Mouse (Mus musculus): ENCODE data around the gene Abi3. TPM values are rescaled to one million over a fixed set of nuclear protein-coding genes. Genes with fewer than 3 reads are reported as not detected.

Abi3 gene
- polyA plus RNA-seq, 1 experiment = 21.8 TPM

DNA sequence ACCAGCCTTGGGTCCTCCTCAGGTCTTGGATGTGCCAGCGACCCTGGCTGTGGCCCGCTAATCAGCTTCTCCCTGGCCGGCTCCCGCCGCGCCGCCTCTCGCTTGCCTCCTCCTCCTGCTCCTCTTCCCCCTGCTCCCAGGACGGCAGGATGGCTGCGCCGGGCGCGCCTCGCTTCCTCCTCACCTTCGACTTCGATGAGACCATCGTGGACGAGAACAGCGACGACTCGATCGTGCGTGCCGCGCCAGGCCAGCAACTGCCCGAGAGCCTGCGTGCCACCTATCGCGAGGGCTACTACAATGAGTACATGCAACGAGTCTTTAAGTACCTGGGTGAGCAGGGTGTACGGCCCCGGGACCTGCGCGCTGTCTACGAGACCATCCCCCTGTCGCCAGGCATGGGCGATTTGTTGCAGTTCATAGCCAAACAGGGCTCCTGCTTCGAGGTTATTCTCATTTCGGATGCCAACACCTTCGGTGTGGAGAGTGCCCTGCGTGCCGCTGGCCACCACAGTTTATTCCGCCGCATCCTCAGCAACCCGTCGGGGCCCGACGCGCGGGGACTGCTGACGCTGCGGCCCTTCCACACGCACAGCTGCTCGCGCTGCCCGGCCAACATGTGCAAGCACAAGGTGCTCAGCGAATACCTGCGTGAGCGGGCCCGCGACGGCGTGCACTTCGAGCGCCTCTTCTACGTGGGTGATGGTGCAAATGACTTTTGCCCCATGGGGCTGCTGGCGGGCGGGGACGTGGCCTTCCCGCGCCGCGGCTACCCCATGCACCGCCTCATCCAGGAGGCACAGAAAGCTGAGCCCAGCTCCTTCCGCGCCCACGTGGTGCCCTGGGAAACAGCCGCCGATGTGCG is 11.6 kb downstream of the Abi3 start:
- DNase-seq = no peak
- Histone ChIP-seq H3K27me3 (replicated peaks; ENCODE audit: control insufficient read depth, insufficient read depth, low read length) (no peaks in the 10 kb centered on the region), H3K36me3 (ENCODE audit: control insufficient read depth, insufficient read depth, low read length) (no peaks in the 10 kb centered on the region), H3K4me3 (ENCODE audit: insufficient read depth, low read depth, low read length) (peak overlapping the region; percentile 29; the same call in 1 of the 2 replicates), H3K4me1 (ENCODE audit: control insufficient read depth, insufficient read depth, low read length) (0 out of 2 replicates have a peak, but pooled peaks cover 4% of the 10 kb centered on the region), H3K27ac (ENCODE audit: insufficient read depth, low read depth, low read length) (no peak overlapping the region)
- no peak for TF ChIP-seq CTCF (conservative IDR thresholded peaks at IDR 0.05; ENCODE audit: insufficient read depth, insufficient read length, low read depth, low read length)
- WGBS = 20% methylated on average over 80 of the region's 80 CpGs

DNA sequence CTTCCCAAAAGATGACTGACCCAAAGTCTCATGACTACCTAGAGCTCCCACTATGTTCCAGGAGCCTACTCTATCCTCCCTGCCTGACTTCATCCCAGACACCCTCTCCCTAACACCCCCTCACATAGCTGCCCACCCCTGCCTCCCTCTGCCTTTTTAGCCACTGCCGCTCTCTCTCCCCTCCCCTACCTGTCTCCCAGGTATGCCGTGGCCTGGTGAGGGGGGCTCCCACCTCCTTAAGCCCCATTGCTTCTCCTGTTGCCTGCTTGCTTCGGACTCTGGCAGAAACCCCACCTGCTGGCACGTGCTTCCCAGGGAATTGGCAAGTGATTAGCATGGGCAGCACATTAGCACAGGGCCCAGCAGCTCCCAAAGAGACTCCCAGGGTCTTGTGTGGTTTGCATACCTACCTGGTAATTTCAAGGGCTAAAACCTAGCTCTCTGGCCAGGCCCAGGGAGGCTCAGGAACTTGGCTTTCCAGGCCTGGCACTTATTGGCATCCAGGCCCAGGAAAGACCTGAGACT is 12.7 kb downstream of the Abi3 start:
- Histone ChIP-seq H3K4me1 (ENCODE audit: control insufficient read depth, insufficient read depth, low read length) (0 out of 2 replicates have a peak, but pooled peaks cover 4% of the 10 kb centered on the region), H3K27me3 (replicated peaks; ENCODE audit: control insufficient read depth, insufficient read depth, low read length) (no peaks in the 10 kb centered on the region), H3K36me3 (ENCODE audit: control insufficient read depth, insufficient read depth, low read length) (no peaks in the 10 kb centered on the region), H3K4me3 (ENCODE audit: insufficient read depth, low read depth, low read length) (no peak overlapping the region), H3K27ac (ENCODE audit: insufficient read depth, low read depth, low read length) (no peak overlapping the region)
- no peak for TF ChIP-seq CTCF (conservative IDR thresholded peaks at IDR 0.05; ENCODE audit: insufficient read depth, insufficient read length, low read depth, low read length)
- no peak for TF ChIP-seq POLR2A (IDR thresholded peaks at IDR 0.05; ENCODE audit: low read depth, low read length)
- no peak for DNase-seq
- 75% methylated on average over 4 of the region's 4 CpGs for WGBS

DNA sequence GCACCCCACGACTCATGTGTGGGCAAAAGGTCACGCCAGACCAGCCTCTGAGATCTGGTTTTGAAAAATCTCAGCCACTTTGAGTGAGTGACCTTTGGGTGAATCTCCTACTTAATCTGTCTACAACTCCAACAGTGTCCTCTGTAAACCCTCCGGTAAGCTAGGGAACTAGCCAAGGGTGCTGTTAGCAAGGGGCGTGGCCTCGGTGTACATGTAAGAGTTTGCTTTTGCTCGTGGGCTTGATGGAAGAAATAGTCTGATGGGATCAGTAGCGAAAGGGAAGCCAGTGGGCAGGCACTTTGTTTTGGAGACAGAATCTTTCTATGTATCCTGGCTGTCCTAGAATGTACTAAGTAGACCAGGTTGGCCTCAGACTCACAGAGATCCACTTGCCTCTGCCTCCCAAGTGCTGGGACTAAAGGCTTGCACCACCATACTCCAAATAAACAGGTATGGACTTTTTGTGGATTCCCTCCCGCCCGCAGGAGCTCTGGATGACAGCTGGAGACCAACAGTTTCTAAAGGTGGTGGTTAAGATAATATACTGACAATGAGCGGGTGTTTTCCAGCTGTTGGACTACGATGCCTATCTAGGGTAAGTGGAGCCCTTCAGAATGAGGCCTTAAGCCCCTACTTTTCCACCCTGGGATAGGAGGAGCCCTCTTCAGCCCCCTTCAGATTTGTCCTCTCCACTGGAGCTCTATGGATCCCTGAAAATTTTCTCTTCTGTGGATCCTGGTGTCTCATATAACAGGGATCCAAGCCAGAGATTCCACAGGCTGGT is 13.9 kb downstream of the Abi3 start:
- Histone ChIP-seq H3K27ac (ENCODE audit: insufficient read depth, low read depth, low read length) (no peak overlapping the region), H3K4me3 (ENCODE audit: insufficient read depth, low read depth, low read length) (no peak overlapping the region), H3K27me3 (replicated peaks; ENCODE audit: control insufficient read depth, insufficient read depth, low read length) (no peaks in the 10 kb centered on the region), H3K36me3 (ENCODE audit: control insufficient read depth, insufficient read depth, low read length) (no peaks in the 10 kb centered on the region), H3K4me1 (ENCODE audit: control insufficient read depth, insufficient read depth, low read length) (0 out of 2 replicates have a peak, but pooled peaks cover 4% of the 10 kb centered on the region)
- TF ChIP-seq CTCF (conservative IDR thresholded peaks at IDR 0.05; ENCODE audit: insufficient read depth, insufficient read length, low read depth, low read length) (no peak), POLR2A (IDR thresholded peaks at IDR 0.05; ENCODE audit: low read depth, low read length) (no peak)
- WGBS = 71% methylated on average over 11 of the region's 11 CpGs
- DNase-seq = no peak

DNA sequence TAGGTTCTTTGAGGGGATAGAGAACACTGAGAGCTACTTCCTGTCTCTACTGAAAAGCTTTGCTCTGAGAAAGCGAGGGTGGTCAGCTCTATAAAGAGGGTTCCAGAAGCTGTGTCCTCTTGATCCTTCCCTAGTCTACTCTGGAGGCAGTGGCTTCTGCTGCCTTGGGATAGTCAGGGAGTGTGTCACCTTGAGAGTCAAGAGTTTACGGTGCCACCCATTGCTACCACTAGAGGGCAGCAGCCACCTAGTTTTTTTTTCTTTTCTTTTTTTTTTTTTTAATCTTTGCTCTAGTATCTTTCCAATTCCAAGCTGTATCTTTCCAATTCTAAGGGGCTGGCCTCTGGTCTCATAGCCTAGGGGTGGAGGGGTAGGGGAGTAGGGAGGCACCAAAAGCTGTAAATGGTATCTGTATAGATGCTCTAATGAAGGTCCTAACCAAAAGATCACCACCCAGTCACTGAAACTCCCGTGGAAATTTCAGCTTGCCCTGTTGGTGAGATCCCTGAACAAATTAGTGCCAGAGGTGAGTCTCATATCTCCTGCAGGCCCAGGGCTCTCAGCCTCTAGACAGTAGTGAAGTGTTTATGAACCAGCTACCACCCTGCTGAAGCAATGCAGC is 14.7 kb downstream of the Abi3 start:
- Histone ChIP-seq H3K4me3 (ENCODE audit: insufficient read depth, low read depth, low read length) (no peak overlapping the region), H3K27me3 (replicated peaks; ENCODE audit: control insufficient read depth, insufficient read depth, low read length) (no peaks in the 10 kb centered on the region), H3K4me1 (ENCODE audit: control insufficient read depth, insufficient read depth, low read length) (0 out of 2 replicates have a peak, but pooled peaks cover 4% of the 10 kb centered on the region), H3K27ac (ENCODE audit: insufficient read depth, low read depth, low read length) (0 out of 2 replicates have a peak overlapping the region, but pooled peaks have one; percentile 2), H3K36me3 (ENCODE audit: control insufficient read depth, insufficient read depth, low read length) (no peaks in the 10 kb centered on the region)
- TF ChIP-seq POLR2A (IDR thresholded peaks at IDR 0.05; ENCODE audit: low read depth, low read length) = no peak
- peak; percentile 72 for TF ChIP-seq CTCF (conservative IDR thresholded peaks at IDR 0.05; ENCODE audit: insufficient read depth, insufficient read length, low read depth, low read length)
- DNase-seq = peak; percentile 82
- 18% methylated on average over 3 of the region's 3 CpGs for WGBS

DNA sequence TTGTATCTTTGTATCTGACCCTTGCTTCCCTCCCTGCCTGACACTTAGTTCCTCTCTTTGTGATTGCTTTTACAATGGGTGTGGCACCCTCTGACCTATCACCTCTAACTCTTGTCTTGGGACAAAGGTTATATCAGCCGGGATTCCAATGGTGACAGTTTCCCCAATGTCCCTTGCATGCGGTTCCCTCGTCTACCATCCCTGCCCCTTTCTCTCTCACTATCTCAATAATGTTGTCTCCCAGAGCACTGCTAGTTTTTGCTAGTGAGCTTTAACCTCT is 15.2 kb downstream of the Abi3 start:
- H3K4me3 ChIP-seq (ENCODE audit: insufficient read depth, low read depth, low read length) = no peak overlapping the region
- no peak for TF ChIP-seq CTCF (conservative IDR thresholded peaks at IDR 0.05; ENCODE audit: insufficient read depth, insufficient read length, low read depth, low read length)
- no peak for TF ChIP-seq POLR2A (IDR thresholded peaks at IDR 0.05; ENCODE audit: low read depth, low read length)
- no peaks in the 10 kb centered on the region for H3K27me3 ChIP-seq (replicated peaks; ENCODE audit: control insufficient read depth, insufficient read depth, low read length)
- H3K4me1 ChIP-seq (ENCODE audit: control insufficient read depth, insufficient read depth, low read length) = 0 out of 2 replicates have a peak, but pooled peaks cover 4% of the 10 kb centered on the region
- 0 out of 2 replicates have a peak overlapping the region, but pooled peaks have one; percentile 2 for H3K27ac ChIP-seq (ENCODE audit: insufficient read depth, low read depth, low read length)
- 25% methylated on average over 3 of the region's 3 CpGs for WGBS
- H3K36me3 ChIP-seq (ENCODE audit: control insufficient read depth, insufficient read depth, low read length) = no peaks in the 10 kb centered on the region
- DNase-seq = no peak

DNA sequence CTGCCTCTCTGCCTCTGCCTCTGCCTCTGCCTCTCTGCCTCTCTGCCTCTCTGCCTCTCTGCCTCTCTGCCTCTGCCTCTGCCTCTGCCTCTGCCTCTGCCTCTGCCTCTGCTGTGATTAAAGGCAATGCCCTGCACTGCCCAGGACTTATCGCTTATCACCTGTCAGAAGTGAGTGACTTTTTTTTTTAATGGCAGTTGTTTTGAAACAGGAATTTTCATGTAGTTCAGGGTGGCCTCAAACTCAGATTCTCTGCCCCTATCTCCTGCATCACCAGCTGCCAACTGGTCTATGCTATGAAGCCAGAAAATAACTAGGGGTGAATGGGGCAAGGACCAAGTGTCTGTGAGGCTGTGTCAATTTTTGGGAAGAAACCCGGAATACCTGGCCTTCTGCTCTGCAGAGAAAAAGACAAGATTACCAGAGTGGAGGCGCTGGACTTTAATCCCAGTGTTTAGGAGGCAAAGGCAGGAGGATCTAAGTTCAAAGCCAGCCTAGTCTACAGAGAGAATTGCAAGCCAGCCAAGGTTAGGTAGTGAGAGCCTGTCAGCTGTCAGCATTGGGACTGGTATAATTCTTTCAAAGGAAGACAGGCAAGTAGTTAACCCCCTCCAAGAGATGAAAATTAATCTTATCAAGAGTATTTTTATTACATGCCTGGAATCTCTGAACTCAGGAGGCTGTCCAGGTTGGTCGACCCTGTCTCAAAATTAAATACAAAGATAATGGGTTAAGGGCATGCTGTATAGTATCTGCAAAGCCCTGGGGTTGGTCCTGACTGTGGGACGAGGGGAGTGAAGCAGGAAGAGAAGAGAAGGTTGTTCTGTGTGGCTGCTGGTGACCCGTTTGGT is 15.7 kb downstream of the Abi3 start:
- 58% methylated on average over 6 of the region's 6 CpGs for WGBS
- Histone ChIP-seq H3K36me3 (ENCODE audit: control insufficient read depth, insufficient read depth, low read length) (no peaks in the 10 kb centered on the region), H3K4me1 (ENCODE audit: control insufficient read depth, insufficient read depth, low read length) (0 out of 2 replicates have a peak, but pooled peaks cover 4% of the 10 kb centered on the region), H3K27ac (ENCODE audit: insufficient read depth, low read depth, low read length) (no peak overlapping the region), H3K27me3 (replicated peaks; ENCODE audit: control insufficient read depth, insufficient read depth, low read length) (no peaks in the 10 kb centered on the region), H3K4me3 (ENCODE audit: insufficient read depth, low read depth, low read length) (no peak overlapping the region)
- TF ChIP-seq POLR2A (IDR thresholded peaks at IDR 0.05; ENCODE audit: low read depth, low read length) = no peak
- TF ChIP-seq CTCF (conservative IDR thresholded peaks at IDR 0.05; ENCODE audit: insufficient read depth, insufficient read length, low read depth, low read length) = no peak
- no peak for DNase-seq
